In the genomic region with DNA sequence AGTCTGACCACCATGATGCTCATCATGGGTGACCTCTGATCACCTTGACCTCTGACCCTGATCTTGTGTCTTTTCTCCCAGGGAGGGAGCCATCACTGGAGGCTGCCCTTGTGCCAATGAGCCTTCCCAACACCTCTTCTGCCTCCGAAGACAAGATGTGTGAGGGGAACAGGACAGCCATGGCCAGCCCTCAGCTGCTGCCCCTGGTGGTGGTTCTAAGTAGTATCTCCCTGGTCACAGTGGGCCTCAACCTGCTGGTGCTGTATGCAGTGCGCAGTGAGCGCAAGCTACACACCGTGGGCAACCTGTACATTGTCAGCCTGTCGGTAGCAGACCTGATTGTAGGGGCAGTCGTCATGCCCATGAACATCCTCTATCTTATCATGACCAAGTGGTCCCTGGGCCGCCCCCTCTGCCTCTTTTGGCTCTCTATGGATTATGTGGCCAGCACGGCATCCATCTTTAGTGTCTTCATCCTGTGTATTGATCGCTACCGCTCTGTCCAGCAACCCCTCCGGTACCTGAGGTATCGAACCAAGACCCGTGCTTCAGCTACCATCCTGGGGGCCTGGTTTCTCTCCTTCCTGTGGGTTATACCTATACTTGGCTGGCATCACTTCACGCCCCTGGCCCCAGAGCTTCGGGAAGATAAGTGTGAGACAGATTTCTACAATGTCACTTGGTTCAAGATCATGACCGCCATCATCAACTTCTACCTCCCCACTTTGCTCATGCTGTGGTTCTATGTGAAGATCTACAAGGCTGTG, we compare ENCODE assay signal across 14 mouse cellular contexts.
A peak's percentile ranks its signal among the peaks of the same experiment; 100 is the strongest.
DNase-seq lines count a peak whose midpoint lies in the region; TF ChIP-seq lines count a peak whose summit lies in the region.
"Had no signal": no experiment of that assay in that cellular context is flagged by ENCODE, and none has a peak within 500 bp of the region (broad histone marks: within the 10 kb centered on the region; RNA-seq: fewer than 3 reads in every experiment).

No protein-coding gene starts in this region.

- peak; percentile 27; the same call in 1 of the 2 replicates for TF ChIP-seq CTCF in heart, adult 2 months (IDR thresholded peaks at IDR 0.05)
- 0 out of 2 replicates have a peak, but pooled peaks have one; percentile 13 for TF ChIP-seq CTCF in liver, adult 2 months (IDR thresholded peaks at IDR 0.05; ENCODE audit: low read depth, low read length)

- intact Hi-C loops in heart, adult 2 months (cut with DNase I), result no loop called here
- intact Hi-C loops in heart, postnatal 25 days (cut with DNase I), result no loop called here

- no peak overlapping the region for H3K27ac ChIP-seq in heart, adult 2 months
- H3K27ac ChIP-seq in liver, adult 2 months (replicated peaks; ENCODE audit: insufficient read depth, low read depth, low read length), result no peak overlapping the region
- H3K27ac ChIP-seq: limb, embryonic 13.5 days had no signal

- 87% methylated on average over 16 of the region's 16 CpGs for WGBS in heart, adult 2 months
- WGBS in liver, adult 2 months, result 91% methylated on average over 16 of the region's 16 CpGs

- H3K79me2 ChIP-seq in heart, adult 2 months (replicated peaks; ENCODE audit: control insufficient read depth, insufficient read depth, low read length), result no peaks in the 10 kb centered on the region
- no peaks in the 10 kb centered on the region for H3K79me2 ChIP-seq in liver, adult 2 months (ENCODE audit: control insufficient read depth, insufficient read depth, low read length)

- peaks cover 4% of the 10 kb centered on the region; the same call in 1 of the 2 replicates for H3K4me1 ChIP-seq in heart, adult 2 months (ENCODE audit: control insufficient read depth, insufficient read depth, low read length)
- no peaks in the 10 kb centered on the region for H3K4me1 ChIP-seq in liver, adult 2 months (ENCODE audit: control insufficient read depth, insufficient read depth, low read length)

- no peak for TF ChIP-seq POLR2A in heart, adult 2 months (IDR thresholded peaks at IDR 0.05; ENCODE audit: insufficient read depth, low read depth, low read length)
- no peak for TF ChIP-seq POLR2A in liver, adult 2 months (IDR thresholded peaks at IDR 0.05; ENCODE audit: extremely low read depth, insufficient read depth, low read length)

- no peaks in the 10 kb centered on the region for H3K27me3 ChIP-seq in heart, adult 2 months (ENCODE audit: control insufficient read depth, insufficient read depth, low read length)
- no peaks in the 10 kb centered on the region for H3K27me3 ChIP-seq in liver, adult 2 months (ENCODE audit: control insufficient read depth, insufficient read depth, low read length)
- H3K27me3 ChIP-seq: limb, embryonic 13.5 days had no signal

- no peaks in the 10 kb centered on the region for H3K36me3 ChIP-seq in heart, adult 2 months (ENCODE audit: control insufficient read depth, insufficient read depth, low read length)
- no peaks in the 10 kb centered on the region for H3K36me3 ChIP-seq in liver, adult 2 months (ENCODE audit: control insufficient read depth, insufficient read depth, low read length)
- H3K36me3 ChIP-seq: limb, embryonic 13.5 days had no signal

- TF ChIP-seq EP300 in heart, adult 2 months (IDR thresholded peaks at IDR 0.05; ENCODE audit: insufficient read depth, low read depth, low read length), result no peak

- no peak for DNase-seq in heart, adult 2 months
- DNase-seq in heart, postnatal 25 days (ENCODE audit: low spot score), result no peak
- no peak for DNase-seq in liver, adult 2 months (ENCODE audit: extremely low read depth, low read depth, low spot score)
- DNase-seq in liver, result no peak
- DNase-seq in thymus, postnatal 4 days, result peak; percentile 37
- DNase-seq in thymus, postnatal 25 days, result no peak
- DNase-seq in cerebellum, postnatal 25 days, result no peak
- DNase-seq in layer of hippocampus, adult 9-10 months (ENCODE audit: low spot score), result no peak
- DNase-seq: cerebellum, adult 11 months; heart, postnatal 10 days; kidney, postnatal 14 days; layer of hippocampus, postnatal 36 days; retina, postnatal 1 day had no signal

- no peak overlapping the region for H3K9ac ChIP-seq in heart, adult 2 months (ENCODE audit: low read depth, low read length)
- no peak overlapping the region for H3K9ac ChIP-seq in liver, adult 2 months (ENCODE audit: low read depth, low read length)
- H3K9ac ChIP-seq: limb, embryonic 13.5 days had no signal

- no peak overlapping the region for H3K4me3 ChIP-seq in heart, adult 2 months
- H3K4me3 ChIP-seq in liver, adult 2 months (ENCODE audit: insufficient read depth, low read depth, low read length), result no peak overlapping the region
- H3K4me3 ChIP-seq: limb, embryonic 13.5 days had no signal
